Mouse (Mus musculus) right cerebral cortex, adult 18-20 months (tissue): ENCODE data around the gene Hspa1l.
"Not testable (repeated sequence)": the region's sequence is repeated elsewhere in the genome, so short reads cannot be mapped to it uniquely, and the experiment has no call there.

Source experiments
- DNase-seq: peaks from one replicate; pipeline ENCODE4 v3.0.0; 2022; ENCODE audit warnings: mixed read lengths

Hspa1l gene

GRCm38 (mm10) chr17:34978239-34978638, 5.7 kb downstream of the Hspa1l start:
- DNase-seq, result no peak

DNA sequence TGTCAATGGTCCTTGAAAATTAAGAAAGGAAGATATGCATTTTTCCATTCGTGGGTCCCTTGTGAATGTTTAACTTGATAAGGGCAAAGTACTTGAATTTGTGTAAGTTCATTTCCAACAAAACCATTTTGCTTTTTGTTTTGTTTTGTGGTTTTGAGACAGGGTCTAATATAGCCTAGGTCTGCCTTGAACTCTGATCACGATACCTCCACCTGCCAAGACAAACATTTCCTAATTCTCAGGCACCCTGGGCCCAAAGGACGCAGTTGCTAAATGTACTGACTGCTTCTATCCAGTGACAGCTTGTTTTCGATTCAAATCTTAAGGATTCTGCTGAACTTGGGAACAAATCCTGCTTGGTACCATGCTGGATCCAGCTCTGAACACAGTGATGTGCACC, 7.1 kb downstream of the Hspa1l start:
- no peak for DNase-seq

GRCm38 (mm10) chr17:34980655-34981054, 8.2 kb downstream of the Hspa1l start:
- DNase-seq, result peak; percentile 37

GRCm38 (mm10) chr17:34981690-34982180, 9.2 kb downstream of the Hspa1l start, which contains the start of gene Lsm2:
Gene Lsm2, plus strand, starts transcription at chr17:34981862.
- peak; percentile 94 for DNase-seq

- no peak for DNase-seq
Measured at GRCm38 (mm10) chr17:34982328-34982727, 9.8 kb downstream of the Hspa1l start.

GRCm38 (mm10) chr17:34984218-34984617, 11.7 kb downstream of the Hspa1l start:
- DNase-seq, result no peak

DNA sequence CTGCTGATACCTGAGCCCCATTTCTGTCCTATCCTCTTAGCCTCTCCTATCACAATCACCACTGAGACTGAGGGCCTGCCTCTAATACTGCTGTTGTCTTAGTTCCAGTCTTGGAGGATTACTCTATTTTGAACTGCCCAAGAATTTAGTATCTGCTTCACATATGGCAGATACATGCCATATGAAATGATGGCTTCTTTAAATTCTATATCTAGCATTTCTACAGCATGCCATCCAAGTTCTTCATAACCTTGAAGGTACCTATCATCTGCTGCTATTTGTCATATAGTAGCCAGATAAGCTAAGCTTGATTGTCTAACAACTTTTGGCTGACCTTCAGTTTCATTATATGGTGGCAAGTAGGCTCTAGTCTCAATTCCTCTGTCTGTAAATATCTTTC, 22.2 kb downstream of the Hspa1l start:
- no peak for DNase-seq

DNA sequence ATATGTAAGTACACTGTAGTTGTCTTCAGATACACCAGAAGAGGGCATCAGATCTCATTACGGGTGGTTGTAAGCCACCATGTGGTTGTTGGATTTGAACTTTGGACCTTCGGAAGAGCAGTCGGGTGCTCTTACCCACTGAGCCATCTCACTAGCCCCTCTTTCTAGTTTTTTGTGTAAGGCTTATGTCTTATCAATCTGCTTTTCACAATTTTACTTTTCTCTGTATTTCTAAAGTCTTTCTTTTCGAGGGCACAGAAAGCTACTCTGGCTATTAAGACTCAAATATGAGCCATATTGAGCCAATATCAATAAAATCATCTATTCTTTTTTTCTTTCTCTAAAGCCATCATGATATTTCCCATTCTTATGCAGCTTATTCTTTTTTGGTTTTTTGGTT, 22.7 kb downstream of the Hspa1l start:
- not testable (repeated sequence) for DNase-seq

DNA sequence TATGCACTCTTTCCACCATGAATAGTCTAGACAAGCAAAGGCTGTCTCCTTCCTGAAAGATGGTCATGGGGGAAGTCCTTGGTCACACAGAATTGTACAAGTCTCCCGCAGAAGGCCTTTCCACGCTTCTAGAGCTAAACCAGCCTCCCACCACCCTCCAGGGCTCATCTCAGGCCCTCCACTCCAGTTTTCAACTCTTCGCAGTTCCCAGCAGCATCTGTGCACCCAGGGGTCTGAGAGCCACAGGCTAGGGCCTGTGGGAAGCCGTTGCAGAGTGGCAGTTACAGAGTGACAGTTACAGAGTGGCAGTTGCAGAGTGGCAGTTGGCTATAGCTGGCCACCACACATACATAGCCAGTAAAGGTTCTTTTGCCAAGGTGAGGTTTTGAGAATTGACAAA, 23.4 kb downstream of the Hspa1l start:
- DNase-seq, result not testable (repeated sequence)

GRCm38 (mm10) chr17:34996411-34997141, 24.1 kb downstream of the Hspa1l start:
- no peak for DNase-seq

GRCm38 (mm10) chr17:34997142-34997483, 24.6 kb downstream of the Hspa1l start:
- DNase-seq, result no peak

DNA sequence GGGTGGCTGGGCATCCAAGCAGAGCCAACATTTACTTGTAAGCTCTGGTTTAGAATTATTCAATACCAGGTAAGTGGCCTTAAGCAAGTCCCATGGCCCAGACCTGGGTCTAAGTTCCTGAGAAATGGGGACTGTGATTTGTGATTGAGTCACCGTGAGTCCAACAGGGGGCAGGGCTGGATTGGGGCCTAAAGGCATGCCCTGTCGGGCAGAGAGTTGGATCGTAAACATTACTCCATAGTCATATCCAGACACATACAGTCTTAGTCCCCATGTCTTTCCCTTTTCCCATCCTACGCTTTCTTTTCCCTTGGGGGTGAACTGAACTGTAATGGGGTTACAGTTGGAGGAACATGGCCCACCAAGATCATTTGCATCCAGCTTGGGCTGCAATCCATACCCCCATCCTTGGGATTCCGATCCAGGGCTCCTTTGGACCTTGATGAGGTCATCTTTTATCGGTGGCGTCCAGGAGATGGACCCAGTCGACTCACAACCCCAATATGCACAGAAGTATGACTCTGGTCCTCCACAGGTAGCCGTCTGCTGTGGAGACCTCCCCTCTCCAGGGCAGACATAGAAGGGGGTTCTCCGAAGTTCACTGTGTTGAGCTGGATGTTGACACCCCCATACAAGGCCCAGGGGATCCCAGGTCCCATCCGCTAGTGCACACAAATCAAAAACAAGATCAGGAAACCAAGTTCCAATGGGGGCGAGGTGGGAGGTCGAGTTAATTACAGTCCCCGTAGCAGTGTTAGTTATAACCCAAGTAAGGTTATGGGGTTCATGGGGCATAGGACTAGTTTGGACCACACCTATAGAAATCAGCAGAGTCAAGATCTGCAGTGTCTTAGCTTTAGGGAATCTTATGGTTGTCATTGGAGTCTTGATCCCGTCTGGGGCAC, 26.3 kb downstream of the Hspa1l start:
- DNase-seq, result no peak

GRCm38 (mm10) chr17:34999871-35000716, 27.6 kb downstream of the Hspa1l start:
- not testable (repeated sequence) for DNase-seq

- DNase-seq, result peak; percentile 79
Measured at GRCm38 (mm10) chr17:35000717-35001451, 28.4 kb downstream of the Hspa1l start, which contains the start of gene Vars. Gene Vars, plus strand, starts transcription at chr17:35000987.

DNA sequence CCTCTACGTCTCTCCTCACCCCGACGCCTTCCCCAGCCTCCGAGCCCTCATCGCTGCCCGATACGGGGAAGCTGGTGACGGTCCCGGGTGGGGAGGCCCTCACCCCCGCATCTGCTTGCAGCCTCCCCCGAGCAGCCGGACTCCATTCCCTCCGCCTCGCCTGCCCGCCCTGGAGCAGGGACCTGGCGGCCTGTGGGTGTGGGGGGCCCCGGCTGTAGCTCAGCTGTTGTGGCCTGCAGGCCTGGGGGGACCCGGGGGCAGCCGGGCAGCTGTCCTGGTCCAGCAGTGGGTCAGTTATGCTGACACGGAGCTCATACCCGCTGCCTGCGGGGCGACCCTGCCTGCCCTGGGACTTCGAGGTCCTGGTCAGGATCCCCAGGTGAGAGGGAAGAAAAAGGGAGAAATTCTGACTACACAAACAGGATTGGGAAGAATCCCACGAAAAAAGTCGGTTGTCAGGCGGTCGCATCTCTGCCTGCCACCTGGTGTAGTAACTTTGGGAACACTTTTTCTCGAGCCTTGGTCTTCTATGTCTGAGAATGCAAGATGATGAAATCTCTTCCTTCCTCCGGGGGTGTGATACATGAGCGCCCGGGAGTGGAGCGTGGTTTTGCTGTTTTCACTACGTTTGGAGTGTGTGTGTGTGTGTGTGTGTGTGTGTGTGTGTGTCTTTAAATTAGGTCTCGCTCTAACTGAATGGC, 29.1 kb downstream of the Hspa1l start:
- DNase-seq, result peak; percentile 38

DNA sequence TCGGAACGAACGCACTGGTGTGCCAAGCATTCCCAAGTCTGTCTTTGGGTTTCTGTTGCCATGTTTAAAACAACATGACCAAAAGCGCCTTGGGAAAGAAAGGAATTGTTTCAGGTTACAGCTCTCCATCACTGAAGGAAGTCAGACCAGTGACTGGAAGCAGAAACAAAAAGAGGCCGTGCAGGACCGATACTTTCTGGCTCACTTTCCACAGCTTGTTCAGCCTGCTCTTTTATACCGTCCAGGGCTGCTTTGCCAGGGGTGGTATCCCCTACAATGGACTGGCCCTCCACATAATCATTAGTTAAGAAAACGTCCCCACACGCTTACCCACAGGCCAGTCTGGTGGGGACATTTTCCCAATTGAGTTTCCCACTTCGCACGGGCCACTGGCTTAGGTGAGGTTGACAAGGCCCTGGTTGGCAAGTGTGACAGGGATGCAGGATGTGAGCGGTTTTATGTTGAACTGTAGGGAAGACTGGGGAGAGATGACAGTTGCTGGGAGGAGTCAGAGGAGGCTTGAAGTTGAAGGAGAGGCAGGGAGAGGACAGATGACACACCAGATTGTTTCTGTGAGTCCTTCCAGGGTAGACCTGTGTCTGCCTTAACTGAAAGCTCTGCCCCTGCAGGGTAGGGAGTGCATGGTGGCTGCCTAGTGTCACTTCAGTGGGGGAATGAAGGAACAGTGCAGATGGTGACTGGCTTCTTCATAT, 29.8 kb downstream of the Hspa1l start:
- no peak for DNase-seq

DNA sequence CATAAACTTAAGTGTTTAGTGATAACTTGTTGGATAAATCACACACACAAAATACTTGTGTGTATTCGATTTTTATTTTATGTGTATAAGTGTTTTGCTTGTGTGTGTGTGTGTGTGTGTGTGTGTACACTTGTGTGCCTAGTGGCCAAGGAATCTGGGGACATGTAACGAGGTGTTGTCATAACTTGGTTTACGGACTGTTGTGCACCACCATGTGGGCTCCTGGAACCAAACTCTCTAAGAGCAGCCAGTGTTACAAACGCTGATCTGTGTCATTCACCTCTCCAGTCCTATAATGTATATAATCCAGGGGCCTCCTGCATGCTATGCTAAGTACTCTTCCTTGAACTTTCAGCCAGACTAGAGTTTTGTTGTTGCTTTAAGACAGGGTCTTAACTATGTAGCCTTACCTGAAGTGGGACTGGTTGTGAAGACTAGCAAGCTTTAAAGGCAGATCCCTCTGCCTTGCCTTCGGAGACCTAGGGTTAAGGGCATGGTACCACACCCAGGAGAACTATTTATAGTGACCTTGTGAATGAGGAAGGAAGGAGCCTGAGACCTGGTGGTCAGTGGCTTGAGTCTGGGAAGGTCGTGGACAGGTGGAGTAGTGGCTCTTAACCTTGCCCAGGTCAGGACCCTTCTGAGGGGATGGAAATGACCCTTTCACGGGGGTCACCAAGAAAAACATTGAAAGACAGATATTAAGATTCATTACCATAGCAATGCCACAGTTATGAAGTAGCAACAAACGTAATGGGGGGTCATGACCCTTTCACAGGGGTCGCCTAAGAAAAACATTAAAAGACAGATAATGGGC, 30.7 kb downstream of the Hspa1l start:
- no peak for DNase-seq

DNA sequence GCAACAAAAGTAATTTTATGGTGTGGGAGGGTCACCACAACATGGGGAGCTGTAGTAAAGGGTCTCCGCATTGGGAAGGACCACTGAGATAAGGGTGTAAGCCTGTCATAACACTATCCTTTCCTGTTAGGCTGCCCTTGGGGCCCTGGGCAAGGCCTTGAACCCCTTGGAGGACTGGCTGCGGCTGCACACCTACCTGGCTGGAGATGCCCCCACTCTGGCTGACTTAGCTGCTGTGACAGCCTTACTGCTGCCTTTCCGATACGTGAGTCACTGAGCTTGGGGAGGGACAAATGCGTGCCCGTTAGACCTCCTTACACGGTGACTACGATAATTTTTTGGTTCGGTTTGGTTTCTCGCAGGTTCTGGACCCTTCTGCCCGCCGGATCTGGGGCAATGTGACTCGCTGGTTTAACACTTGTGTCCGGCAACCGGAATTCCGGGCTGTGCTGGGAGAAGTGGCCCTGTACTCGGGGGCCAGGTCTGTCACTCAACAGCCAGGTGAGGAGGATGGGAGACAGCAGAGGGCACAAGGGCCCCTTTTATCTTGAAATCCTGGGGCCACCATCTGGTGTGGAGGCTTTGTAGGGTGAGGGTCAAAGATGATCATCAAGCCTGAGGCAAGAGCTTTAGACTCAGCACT, 31.7 kb downstream of the Hspa1l start:
- DNase-seq, result no peak

GRCm38 (mm10) chr17:35005158-35005557, 32.7 kb downstream of the Hspa1l start:
- DNase-seq, result no peak
